Mouse (Mus musculus): ENCODE results near the gene Syne4.

DNA sequence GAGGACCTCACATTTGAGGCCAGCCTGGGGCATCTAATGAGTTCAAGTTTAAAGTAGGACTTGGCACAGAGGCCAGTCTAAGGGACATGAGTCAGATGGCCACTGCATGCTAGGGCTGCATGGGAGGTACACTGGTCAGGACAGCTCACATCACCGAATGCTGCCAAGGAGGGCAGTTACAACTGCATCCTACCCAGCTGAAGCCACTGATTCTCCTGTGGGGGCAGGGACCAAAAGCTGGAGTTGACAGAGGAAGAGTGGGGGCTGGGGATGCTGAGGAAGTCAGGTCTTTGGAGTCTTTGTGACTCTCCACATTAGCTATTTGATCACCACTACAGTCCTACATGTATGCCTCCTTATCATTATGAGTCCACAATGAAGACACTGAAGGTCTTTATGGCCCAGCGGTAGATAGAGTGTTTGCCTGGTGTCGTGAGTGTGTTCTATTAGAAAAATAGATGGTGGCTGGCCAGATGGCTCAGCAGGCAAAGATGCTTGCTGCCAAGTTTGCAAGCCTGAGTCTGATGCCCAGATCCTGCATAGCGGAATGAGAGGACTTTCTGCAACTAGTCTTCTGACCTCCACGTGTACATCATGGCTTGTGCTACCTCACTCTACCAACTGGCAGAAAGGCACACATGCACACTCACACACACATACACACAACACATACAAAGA, 25.0 kb downstream of the Syne4 start:
- no peak for TF ChIP-seq CTCF (conservative IDR thresholded peaks at IDR 0.05; ENCODE audit: low read length)
- no peak for TF ChIP-seq NANOG (IDR thresholded peaks at IDR 0.05; ENCODE audit: borderline replicate concordance, low read length)
- no peak for TF ChIP-seq POU5F1 (IDR thresholded peaks at IDR 0.05; ENCODE audit: borderline replicate concordance, low read length)

Data from E14TG2a.4 (cell line).